Mouse (Mus musculus): ENCODE results near the gene Vegfa. TPM values are rescaled to one million over a fixed set of nuclear protein-coding genes. Genes with fewer than 3 reads are reported as not detected.

The Vegfa gene
- polyA plus RNA-seq, 1 experiment: 177 TPM

GRCm38 (mm10) chr17:46022427-46022826, 9.7 kb downstream of the Vegfa start:
- H3K27me3 ChIP-seq (ENCODE audit: control insufficient read depth, insufficient read depth, low read length): no peaks in the 10 kb centered on the region
- peaks cover 8% of the 10 kb centered on the region; the same call in 1 of the 2 replicates for H3K4me1 ChIP-seq (ENCODE audit: control insufficient read depth, insufficient read depth, insufficient read length, low read length)
- no peak overlapping the region for H3K27ac ChIP-seq (ENCODE audit: insufficient read depth, low read depth, low read length)
- TF ChIP-seq POLR2A (IDR thresholded peaks at IDR 0.05; ENCODE audit: low read depth, low read length) (no peak), CTCF (IDR thresholded peaks at IDR 0.05; ENCODE audit: extremely low read depth, insufficient read length, insufficient replicate concordance, low read depth, low read length) (no peak)
- H3K4me3 ChIP-seq (ENCODE audit: low read depth, low read length): no peak overlapping the region
- WGBS: 79% methylated on average over 4 of the region's 4 CpGs
- H3K36me3 ChIP-seq (ENCODE audit: control insufficient read depth, insufficient read depth, low read length): peaks cover 64% of the 10 kb centered on the region

DNA sequence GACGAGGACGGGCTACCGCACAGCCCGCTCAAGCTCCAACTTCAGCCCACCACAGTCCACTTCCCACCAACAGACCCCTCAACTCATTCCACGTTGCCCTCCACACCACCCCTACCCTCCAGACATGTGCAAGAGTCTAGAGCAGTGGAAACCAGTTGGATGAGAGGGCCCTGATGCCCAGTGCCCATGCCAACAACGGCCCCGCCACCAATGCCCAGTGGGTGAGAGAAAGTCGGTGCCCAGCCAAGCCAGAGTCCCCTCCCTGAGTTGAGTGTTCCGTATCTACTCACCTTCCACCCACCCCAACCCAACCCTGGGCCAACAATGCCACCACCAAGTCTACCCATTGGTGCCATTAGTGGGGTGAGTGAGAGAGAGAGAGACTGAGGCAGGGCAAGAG, 10.4 kb downstream of the Vegfa start:
- Histone ChIP-seq H3K4me3 (ENCODE audit: low read depth, low read length) (no peak overlapping the region), H3K4me1 (ENCODE audit: control insufficient read depth, insufficient read depth, insufficient read length, low read length) (peaks cover 3% of the 10 kb centered on the region; the same call in 1 of the 2 replicates), H3K36me3 (ENCODE audit: control insufficient read depth, insufficient read depth, low read length) (peaks cover 64% of the 10 kb centered on the region), H3K27ac (ENCODE audit: insufficient read depth, low read depth, low read length) (no peak overlapping the region), H3K27me3 (ENCODE audit: control insufficient read depth, insufficient read depth, low read length) (no peaks in the 10 kb centered on the region)
- TF ChIP-seq POLR2A (IDR thresholded peaks at IDR 0.05; ENCODE audit: low read depth, low read length) (no peak), CTCF (IDR thresholded peaks at IDR 0.05; ENCODE audit: extremely low read depth, insufficient read length, insufficient replicate concordance, low read depth, low read length) (no peak)
- 93% methylated on average over 9 of the region's 9 CpGs for WGBS

- TF ChIP-seq POLR2A (IDR thresholded peaks at IDR 0.05; ENCODE audit: low read depth, low read length) (no peak), CTCF (IDR thresholded peaks at IDR 0.05; ENCODE audit: extremely low read depth, insufficient read length, insufficient replicate concordance, low read depth, low read length) (no peak)
- no peak overlapping the region for H3K27ac ChIP-seq (ENCODE audit: insufficient read depth, low read depth, low read length)
- H3K27me3 ChIP-seq (ENCODE audit: control insufficient read depth, insufficient read depth, low read length): no peaks in the 10 kb centered on the region
- no peak overlapping the region for H3K4me3 ChIP-seq (ENCODE audit: low read depth, low read length)
- peaks cover 68% of the 10 kb centered on the region for H3K36me3 ChIP-seq (ENCODE audit: control insufficient read depth, insufficient read depth, low read length)
- H3K4me1 ChIP-seq (ENCODE audit: control insufficient read depth, insufficient read depth, insufficient read length, low read length): no peaks in the 10 kb centered on the region
- 91% methylated on average over 7 of the region's 7 CpGs for WGBS
Measured at GRCm38 (mm10) chr17:46021173-46021572, 11.0 kb downstream of the Vegfa start.

GRCm38 (mm10) chr17:46020579-46020978, 11.6 kb downstream of the Vegfa start:
- no peak overlapping the region for H3K27ac ChIP-seq (ENCODE audit: insufficient read depth, low read depth, low read length)
- 76% methylated on average over 7 of the region's 7 CpGs for WGBS
- no peak overlapping the region for H3K4me3 ChIP-seq (ENCODE audit: low read depth, low read length)
- TF ChIP-seq POLR2A (IDR thresholded peaks at IDR 0.05; ENCODE audit: low read depth, low read length): no peak
- TF ChIP-seq CTCF (IDR thresholded peaks at IDR 0.05; ENCODE audit: extremely low read depth, insufficient read length, insufficient replicate concordance, low read depth, low read length): no peak
- peaks cover 68% of the 10 kb centered on the region for H3K36me3 ChIP-seq (ENCODE audit: control insufficient read depth, insufficient read depth, low read length)
- H3K27me3 ChIP-seq (ENCODE audit: control insufficient read depth, insufficient read depth, low read length): no peaks in the 10 kb centered on the region
- H3K4me1 ChIP-seq (ENCODE audit: control insufficient read depth, insufficient read depth, insufficient read length, low read length): no peaks in the 10 kb centered on the region

DNA sequence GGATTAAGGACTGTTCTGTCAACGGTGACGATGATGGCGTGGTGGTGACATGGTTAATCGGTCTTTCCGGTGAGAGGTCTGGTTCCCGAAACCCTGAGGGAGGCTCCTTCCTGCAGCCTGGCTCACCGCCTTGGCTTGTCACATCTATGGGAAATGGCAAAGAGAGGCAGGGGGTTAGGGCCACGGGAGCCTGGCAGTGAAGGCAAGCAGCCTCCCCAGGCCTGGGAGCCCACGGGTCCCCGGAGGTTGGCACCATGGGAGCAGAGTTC, 13.5 kb downstream of the Vegfa start:
- Histone ChIP-seq H3K27ac (ENCODE audit: insufficient read depth, low read depth, low read length) (no peak overlapping the region), H3K36me3 (ENCODE audit: control insufficient read depth, insufficient read depth, low read length) (peaks cover 53% of the 10 kb centered on the region), H3K4me1 (ENCODE audit: control insufficient read depth, insufficient read depth, insufficient read length, low read length) (no peaks in the 10 kb centered on the region), H3K4me3 (ENCODE audit: low read depth, low read length) (no peak overlapping the region), H3K27me3 (ENCODE audit: control insufficient read depth, insufficient read depth, low read length) (no peaks in the 10 kb centered on the region)
- TF ChIP-seq CTCF (IDR thresholded peaks at IDR 0.05; ENCODE audit: extremely low read depth, insufficient read length, insufficient replicate concordance, low read depth, low read length) (no peak), POLR2A (IDR thresholded peaks at IDR 0.05; ENCODE audit: low read depth, low read length) (no peak)
- WGBS: 84% methylated on average over 10 of the region's 10 CpGs

GRCm38 (mm10) chr17:46017946-46018735, 14.0 kb downstream of the Vegfa start:
- Histone ChIP-seq H3K36me3 (ENCODE audit: control insufficient read depth, insufficient read depth, low read length) (peaks cover 48% of the 10 kb centered on the region), H3K27ac (ENCODE audit: insufficient read depth, low read depth, low read length) (no peak overlapping the region), H3K27me3 (ENCODE audit: control insufficient read depth, insufficient read depth, low read length) (no peaks in the 10 kb centered on the region), H3K4me1 (ENCODE audit: control insufficient read depth, insufficient read depth, insufficient read length, low read length) (no peaks in the 10 kb centered on the region), H3K4me3 (ENCODE audit: low read depth, low read length) (no peak overlapping the region)
- WGBS: 75% methylated on average over 24 of the region's 24 CpGs
- no peak for TF ChIP-seq CTCF (IDR thresholded peaks at IDR 0.05; ENCODE audit: extremely low read depth, insufficient read length, insufficient replicate concordance, low read depth, low read length)
- no peak for TF ChIP-seq POLR2A (IDR thresholded peaks at IDR 0.05; ENCODE audit: low read depth, low read length)

DNA sequence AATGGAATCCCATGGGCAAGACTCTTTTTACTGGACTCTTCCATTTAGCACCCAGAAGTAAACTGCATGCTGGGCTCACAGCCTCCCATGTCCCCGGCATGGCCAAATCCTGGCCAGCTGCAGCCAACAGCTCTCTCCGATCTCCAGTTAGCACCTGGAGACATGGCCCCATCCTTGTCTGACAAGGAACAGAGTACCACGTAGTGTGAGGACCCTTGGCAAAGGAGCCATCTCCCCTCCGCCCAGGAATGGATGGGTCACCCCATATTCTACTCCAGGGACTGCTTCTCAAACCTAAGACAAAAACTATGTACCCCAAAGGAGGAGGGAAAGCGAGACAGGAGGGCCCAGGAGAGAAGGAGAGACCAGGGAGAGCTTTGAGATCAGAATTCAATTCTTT, 15.6 kb downstream of the Vegfa start:
- Histone ChIP-seq H3K27ac (ENCODE audit: insufficient read depth, low read depth, low read length) (no peak overlapping the region), H3K27me3 (ENCODE audit: control insufficient read depth, insufficient read depth, low read length) (no peaks in the 10 kb centered on the region), H3K4me3 (ENCODE audit: low read depth, low read length) (no peak overlapping the region), H3K4me1 (ENCODE audit: control insufficient read depth, insufficient read depth, insufficient read length, low read length) (no peaks in the 10 kb centered on the region), H3K36me3 (ENCODE audit: control insufficient read depth, insufficient read depth, low read length) (peaks cover 37% of the 10 kb centered on the region)
- TF ChIP-seq POLR2A (IDR thresholded peaks at IDR 0.05; ENCODE audit: low read depth, low read length) (no peak), CTCF (IDR thresholded peaks at IDR 0.05; ENCODE audit: extremely low read depth, insufficient read length, insufficient replicate concordance, low read depth, low read length) (no peak)
- WGBS: 93% methylated on average over 5 of the region's 5 CpGs

Data from small intestine, adult 2 months (tissue).